Mouse (Mus musculus) kidney, embryonic 16.5 days (tissue): ENCODE results near the gene Metap1d. TPM values are rescaled to one million over a fixed set of nuclear protein-coding genes. Genes with fewer than 3 reads are reported as not detected.

Experiments used
- ATAC-seq: fragments of 200-750 bp; cut with Nextera tagmentation; 2 replicates; pipeline ENCODE4 v1.8.0; 2017; ENCODE audit warnings: moderate TSS enrichment; ENCODE audit not compliant: low FRiP score, low TSS enrichment
- H3K27ac ChIP-seq: fragments of 300-500 bp; sonication (generic); 2 replicates; pipeline ENCODE4 v1.5.1; 2014; ENCODE audit warnings: low read length
- H3K27me3 ChIP-seq: fragments of 300-500 bp; sonication (generic); 2 replicates; pipeline ENCODE4 v1.6.1; 2014; ENCODE audit warnings: low read length, control low read depth, mixed read lengths; ENCODE audit not compliant: insufficient read depth
- H3K36me3 ChIP-seq: fragments of 300-500 bp; sonication (generic); 2 replicates; pipeline ENCODE4 v1.6.1; 2014; ENCODE audit warnings: low read length, control low read depth, mixed read lengths; ENCODE audit not compliant: insufficient read depth
- H3K4me1 ChIP-seq: fragments of 300-500 bp; sonication (generic); 2 replicates; pipeline ENCODE4 v1.6.1; 2014; ENCODE audit warnings: low read length, control low read depth, mixed read lengths; ENCODE audit not compliant: insufficient read depth
- H3K4me2 ChIP-seq: fragments of 300-500 bp; sonication (generic); replicated peaks from 2 replicates; pipeline ENCODE4 v1.6.1; 2014; ENCODE audit warnings: low read depth, low read length
- H3K4me3 ChIP-seq: fragments of 300-500 bp; sonication (generic); 2 replicates; pipeline ENCODE4 v1.5.1; 2014; ENCODE audit warnings: mild to moderate bottlenecking, low read length
- H3K9ac ChIP-seq: fragments of 300-500 bp; sonication (generic); replicated peaks from 2 replicates; pipeline ENCODE4 v1.6.1; 2014; ENCODE audit warnings: low read length
- H3K9me3 ChIP-seq: fragments of 300-500 bp; sonication (generic); 2 replicates; pipeline ENCODE4 v1.6.1; 2016; ENCODE audit warnings: low read length, control low read depth
- WGBS: fragments of 180-500 bp; shearing (Covaris S2); extraction: QIAGEN DNeasy Blood & Tissue Kit; methylation state at CpG from one replicate; pipeline ENCODE4 v1.1.7; 2014; 5-methylcytosine and 5-hydroxymethylcytosine counted together
- polyA plus RNA-seq: library from polyadenylated mRNA; unstranded; fragments of >200 nt; fragmentation: Nextera tagmentation; extraction: Ambion mirVana; gene quantifications from 2 replicates; pipeline ENCODE4 v1.2.1, GENCODE M21; 2015

The Metap1d gene
- polyA plus RNA-seq, 1 experiment from 2014 or later, result 46.9 TPM

GRCm38 (mm10) chr2:71483717-71484066 lies 30.6 kb downstream of the Metap1d start:
- Histone ChIP-seq H3K4me3 (no peak overlapping the region), H3K9me3 (no peaks in the 10 kb centered on the region), H3K9ac (no peak overlapping the region), H3K4me1 (peaks cover 5% of the 10 kb centered on the region), H3K36me3 (no peaks in the 10 kb centered on the region), H3K27ac (no peak overlapping the region), H3K4me2 (no peak overlapping the region), H3K27me3 (no peaks in the 10 kb centered on the region)
- 27% methylated on average over 5 of the region's 5 CpGs for WGBS
- ATAC-seq, result no peak

GRCm38 (mm10) chr2:71491295-71491694 lies 38.2 kb downstream of the Metap1d start:
- Histone ChIP-seq H3K4me2 (no peak overlapping the region), H3K9me3 (no peaks in the 10 kb centered on the region), H3K4me1 (no peaks in the 10 kb centered on the region), H3K36me3 (no peaks in the 10 kb centered on the region), H3K9ac (no peak overlapping the region), H3K4me3 (no peak overlapping the region), H3K27me3 (no peaks in the 10 kb centered on the region), H3K27ac (no peak overlapping the region)
- no peak for ATAC-seq

GRCm38 (mm10) chr2:71493161-71493683 lies 40.1 kb downstream of the Metap1d start:
- no peak for ATAC-seq
- H3K4me2 ChIP-seq, result no peak overlapping the region

DNA sequence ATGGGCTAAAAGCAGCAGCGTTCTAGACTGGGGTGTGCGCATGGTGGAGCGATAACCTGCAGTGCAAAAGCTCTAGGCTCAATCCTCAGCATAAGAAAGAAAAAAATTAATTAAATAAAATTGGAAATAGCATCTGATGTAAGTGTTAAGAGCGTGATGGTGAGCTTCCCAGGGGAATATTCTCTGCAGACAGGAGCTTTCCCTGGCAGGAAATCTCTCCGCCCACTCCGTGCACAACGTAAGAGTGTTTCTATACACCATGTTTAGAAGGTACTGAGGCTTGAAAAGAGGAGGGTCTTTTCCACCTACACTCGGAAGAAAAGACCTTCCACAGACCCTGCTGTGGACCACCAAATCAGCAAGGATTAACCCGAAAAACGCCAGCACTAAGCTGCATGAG lies 41.4 kb downstream of the Metap1d start:
- no peak overlapping the region for H3K27ac ChIP-seq
- no peak for ATAC-seq
- H3K36me3 ChIP-seq, result no peaks in the 10 kb centered on the region
- peaks cover 5% of the 10 kb centered on the region; the same call in 1 of the 2 replicates for H3K4me1 ChIP-seq
- H3K9me3 ChIP-seq, result no peaks in the 10 kb centered on the region
- no peak overlapping the region for H3K4me2 ChIP-seq
- no peaks in the 10 kb centered on the region for H3K27me3 ChIP-seq
- H3K9ac ChIP-seq, result no peak overlapping the region
- H3K4me3 ChIP-seq, result no peak overlapping the region
- WGBS, result 71% methylated on average over 10 of the region's 10 CpGs

More at GRCm38 (mm10) chr2:71493161-71493683, 40.1 kb downstream of the Metap1d start:
- Histone ChIP-seq H3K4me3 (no peak overlapping the region), H3K9ac (no peak overlapping the region), H3K27ac (no peak overlapping the region), H3K27me3 (no peaks in the 10 kb centered on the region), H3K9me3 (no peaks in the 10 kb centered on the region), H3K36me3 (no peaks in the 10 kb centered on the region), H3K4me1 (no peaks in the 10 kb centered on the region)
- WGBS, result 67% methylated on average over 12 of the region's 12 CpGs

DNA sequence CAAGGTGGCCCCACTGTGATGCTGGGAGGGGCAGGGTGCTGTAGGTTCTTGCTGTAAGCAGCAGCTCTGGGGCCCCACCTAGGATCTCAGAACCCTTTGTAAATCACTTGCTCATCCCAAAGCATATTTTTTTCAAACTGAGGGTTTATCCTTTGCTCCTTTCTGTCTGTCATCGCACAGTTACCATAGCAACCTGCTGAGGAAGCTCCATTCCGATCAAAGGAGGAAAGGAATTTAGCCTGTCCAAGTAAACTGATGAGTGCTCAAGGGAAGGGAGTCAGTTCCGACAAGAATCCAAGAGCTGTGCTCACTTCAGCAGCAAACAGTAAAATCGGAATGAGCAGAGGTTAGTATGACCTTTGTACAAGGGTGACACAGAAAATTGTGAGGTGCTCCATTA lies 41.9 kb downstream of the Metap1d start:
- ATAC-seq, result no peak
- peaks cover 5% of the 10 kb centered on the region; the same call in 1 of the 2 replicates for H3K4me1 ChIP-seq
- H3K9me3 ChIP-seq, result no peaks in the 10 kb centered on the region
- WGBS, result 54% methylated on average over 4 of the region's 4 CpGs
- no peak overlapping the region for H3K4me2 ChIP-seq
- no peak overlapping the region for H3K27ac ChIP-seq
- H3K4me3 ChIP-seq, result no peak overlapping the region
- H3K36me3 ChIP-seq, result no peaks in the 10 kb centered on the region
- H3K9ac ChIP-seq, result no peak overlapping the region
- H3K27me3 ChIP-seq, result no peaks in the 10 kb centered on the region

- Histone ChIP-seq H3K4me1 (peaks cover 5% of the 10 kb centered on the region; the same call in 1 of the 2 replicates), H3K36me3 (no peaks in the 10 kb centered on the region), H3K27me3 (no peaks in the 10 kb centered on the region), H3K4me2 (no peak overlapping the region), H3K27ac (no peak overlapping the region), H3K9me3 (no peaks in the 10 kb centered on the region), H3K4me3 (no peak overlapping the region), H3K9ac (no peak overlapping the region)
- no peak for ATAC-seq
- WGBS, result 43% methylated on average over 5 of the region's 5 CpGs
These were observed 44.1 kb downstream of the Metap1d start for GRCm38 (mm10) chr2:71497175-71497574.

DNA sequence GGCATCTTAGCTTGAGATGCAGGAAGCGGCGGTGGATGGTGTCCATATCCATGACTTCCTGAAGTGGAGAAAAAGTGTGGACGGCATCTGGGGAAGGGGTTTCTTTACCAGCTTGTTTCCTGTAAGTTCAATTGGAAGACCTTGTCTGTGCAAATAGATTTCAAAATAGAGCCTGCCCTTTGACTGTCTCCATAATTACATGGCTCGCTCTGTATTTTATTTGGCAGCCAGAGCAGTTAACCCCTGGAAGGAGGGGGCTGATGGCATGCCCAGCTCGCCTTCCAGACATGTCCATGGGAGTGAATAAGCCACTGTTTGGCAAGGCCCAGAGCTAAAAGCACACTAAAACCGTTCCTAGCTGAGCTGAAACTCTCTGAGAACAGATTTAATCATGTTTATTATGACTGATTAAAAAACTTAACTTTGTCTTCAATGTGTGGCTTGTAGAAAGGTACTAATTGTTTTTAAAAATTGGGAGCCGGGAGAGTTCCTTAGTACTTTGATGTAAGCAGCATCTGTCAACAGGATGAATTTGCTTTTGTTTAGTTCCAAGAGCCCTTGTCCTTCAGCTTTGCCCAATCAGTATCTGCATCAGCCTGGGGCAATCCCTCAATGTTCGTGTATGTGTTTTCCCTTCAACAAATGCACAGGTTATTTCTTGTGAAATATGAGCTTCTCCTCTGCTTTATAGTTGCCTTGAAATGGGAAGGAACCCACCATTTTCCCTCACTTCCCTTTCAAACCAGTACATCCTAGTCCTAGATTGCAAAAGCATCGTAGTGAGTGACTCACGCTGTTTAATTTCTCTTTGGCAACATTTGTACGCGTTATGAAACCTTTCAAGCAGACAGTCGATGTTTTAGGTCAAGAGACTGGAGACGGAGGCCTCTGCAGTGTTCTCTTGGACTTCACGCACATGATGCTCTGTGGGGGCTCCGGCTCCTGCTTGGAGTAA lies 46.5 kb downstream of the Metap1d start:
- no peak for ATAC-seq
- WGBS, result 63% methylated on average over 16 of the region's 16 CpGs
- no peaks in the 10 kb centered on the region for H3K36me3 ChIP-seq
- no peaks in the 10 kb centered on the region for H3K9me3 ChIP-seq
- H3K9ac ChIP-seq, result no peak overlapping the region
- H3K27me3 ChIP-seq, result no peaks in the 10 kb centered on the region
- H3K4me1 ChIP-seq, result peaks cover 5% of the 10 kb centered on the region; the same call in 1 of the 2 replicates
- H3K4me2 ChIP-seq, result no peak overlapping the region
- H3K4me3 ChIP-seq, result no peak overlapping the region
- no peak overlapping the region for H3K27ac ChIP-seq

GRCm38 (mm10) chr2:71504852-71505251 lies 51.8 kb downstream of the Metap1d start:
- no peak for ATAC-seq
- Histone ChIP-seq H3K27me3 (no peaks in the 10 kb centered on the region), H3K4me2 (no peak overlapping the region), H3K4me1 (no peaks in the 10 kb centered on the region), H3K27ac (no peak overlapping the region), H3K36me3 (no peaks in the 10 kb centered on the region), H3K4me3 (no peak overlapping the region), H3K9ac (no peak overlapping the region), H3K9me3 (no peaks in the 10 kb centered on the region)
- WGBS, result 57% methylated on average over 9 of the region's 9 CpGs

DNA sequence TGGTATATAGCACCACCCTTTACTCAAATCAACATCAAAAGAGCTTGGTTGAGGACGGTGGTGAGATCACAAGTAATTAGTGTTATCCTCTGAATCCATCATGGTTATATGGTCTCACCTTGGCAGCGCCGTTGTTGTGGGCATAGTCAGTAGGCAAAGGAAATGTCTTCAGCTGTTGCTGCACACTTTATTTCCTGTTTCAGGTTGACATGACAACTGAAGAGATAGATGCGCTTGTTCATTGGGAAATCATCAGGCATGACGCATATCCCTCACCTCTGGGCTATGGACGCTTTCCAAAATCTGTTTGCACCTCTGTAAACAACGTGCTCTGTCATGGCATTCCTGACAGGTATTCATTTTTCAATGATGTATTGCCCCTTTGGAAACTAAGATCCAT lies 58.1 kb downstream of the Metap1d start:
- Histone ChIP-seq H3K9me3 (no peaks in the 10 kb centered on the region), H3K4me1 (no peaks in the 10 kb centered on the region), H3K4me3 (no peak overlapping the region), H3K4me2 (no peak overlapping the region), H3K36me3 (no peaks in the 10 kb centered on the region), H3K27ac (no peak overlapping the region), H3K9ac (no peak overlapping the region), H3K27me3 (no peaks in the 10 kb centered on the region)
- no peak for ATAC-seq
- 79% methylated on average over 7 of the region's 7 CpGs for WGBS

DNA sequence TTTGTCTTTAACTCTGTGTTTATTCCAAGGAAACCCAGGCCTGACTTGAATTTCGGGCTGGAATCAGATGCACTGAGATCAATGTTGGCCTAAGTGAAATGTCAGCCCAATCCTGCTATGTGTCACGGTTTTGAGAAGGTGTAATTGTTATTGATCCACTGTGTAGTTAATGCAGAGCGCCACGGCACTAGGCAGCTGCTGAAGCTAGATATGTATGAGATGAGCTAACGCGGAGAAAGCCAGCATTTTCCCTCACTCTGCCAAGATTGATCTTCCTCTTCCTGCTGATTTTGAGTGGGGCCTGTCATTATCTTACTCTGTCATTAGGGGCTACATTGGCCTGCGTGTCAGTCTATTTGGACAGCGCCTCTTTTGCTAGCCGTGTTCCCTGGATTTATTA lies 59.2 kb downstream of the Metap1d start:
- no peaks in the 10 kb centered on the region for H3K4me1 ChIP-seq
- no peak for ATAC-seq
- H3K9ac ChIP-seq, result no peak overlapping the region
- H3K9me3 ChIP-seq, result no peaks in the 10 kb centered on the region
- H3K4me2 ChIP-seq, result no peak overlapping the region
- H3K36me3 ChIP-seq, result no peaks in the 10 kb centered on the region
- H3K4me3 ChIP-seq, result no peak overlapping the region
- no peaks in the 10 kb centered on the region for H3K27me3 ChIP-seq
- 84% methylated on average over 9 of the region's 9 CpGs for WGBS
- no peak overlapping the region for H3K27ac ChIP-seq
